Mouse (Mus musculus) heart, postnatal 0 days (tissue): ENCODE results near the gene Nos1ap.

Experiments
- CTCF ChIP-seq: IDR thresholded peaks from 2 replicates; pipeline ENCODE4 v1.5.1; 2016; ENCODE audit warnings: antibody characterized with exemption, control low read depth, low read depth
- EP300 ChIP-seq: IDR thresholded peaks from 2 replicates; pipeline ENCODE4 v1.6.1; 2016; ENCODE audit warnings: antibody characterized with exemption, low read depth

GRCm38 (mm10) chr1:170353335-170353734, 236.3 kb downstream of the Nos1ap start:
- no peak for TF ChIP-seq CTCF
- no peak for TF ChIP-seq EP300
